Mouse (Mus musculus): ENCODE measurements at regions not wholly inside any gene's neighbourhood (a gene's known extent, or its start where the extent isn't known, plus 50 kb on each side); places are given as distances from the start of the nearest gene placed in this dataset.
"Not testable (repeated sequence)": the region's sequence is repeated elsewhere in the genome, so short reads cannot be mapped to it uniquely, and the experiment has no call there.

DNA sequence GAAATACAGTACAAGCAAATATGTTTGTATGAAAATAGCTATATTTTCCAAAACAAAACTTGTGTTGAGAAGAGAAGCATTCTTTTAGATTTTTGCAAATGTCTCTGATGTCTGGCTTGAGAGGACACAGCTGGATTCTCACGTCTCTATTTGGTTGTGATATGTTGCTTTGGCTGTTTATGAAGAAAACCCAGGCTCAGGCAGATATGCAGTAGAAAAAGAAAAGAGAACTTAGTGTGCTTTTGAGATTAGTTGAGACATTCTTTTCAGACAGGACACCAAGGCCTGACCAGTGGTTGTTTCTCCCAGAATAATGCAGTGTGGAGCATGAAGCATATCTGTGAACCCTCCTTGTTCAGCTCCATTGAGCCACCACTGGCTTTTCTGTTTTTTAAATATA is 178.8 kb upstream of the Mamld1 start:
- no peak for ATAC-seq (ENCODE audit: low FRiP score)
- Histone ChIP-seq H3K4me2 (replicated peaks) (no peak overlapping the region), H3K27me3 (ENCODE audit: control insufficient read depth, insufficient read depth, low read length) (no peaks in the 10 kb centered on the region), H3K9ac (no peak overlapping the region), H3K36me3 (replicated peaks; ENCODE audit: control insufficient read depth, insufficient read depth) (no peaks in the 10 kb centered on the region), H3K9me3 (ENCODE audit: control insufficient read depth, low read length) (no peaks in the 10 kb centered on the region), H3K4me3 (replicated peaks; ENCODE audit: low read length) (no peak overlapping the region), H3K4me1 (replicated peaks; ENCODE audit: control insufficient read depth, insufficient read depth, low read length) (no peaks in the 10 kb centered on the region), H3K27ac (no peak overlapping the region)
- no peak for DNase-seq (ENCODE audit: low spot score)
- 84% methylated on average over 1 of the region's 1 CpGs for WGBS

DNA sequence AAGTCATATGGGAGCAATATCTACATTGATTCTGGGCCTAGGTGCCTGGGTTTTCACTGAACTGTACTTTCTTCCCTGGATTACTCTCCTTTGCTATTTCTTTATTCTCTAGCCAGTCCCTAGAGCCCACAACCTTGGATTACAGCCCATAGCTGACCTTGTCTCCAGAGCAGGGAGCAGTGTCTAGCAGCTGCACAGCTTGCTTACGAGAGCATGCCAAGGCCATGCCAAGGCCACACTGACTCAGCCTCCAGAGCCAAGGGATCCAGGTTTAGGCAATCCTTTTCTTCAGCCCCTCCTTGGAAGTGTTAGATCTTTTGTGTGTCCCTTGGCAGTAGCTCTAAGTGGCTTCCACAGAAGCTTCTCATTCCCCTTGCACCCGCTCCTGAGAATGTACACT is 168.7 kb upstream of the Mamld1 start:
- no peak for DNase-seq (ENCODE audit: low spot score)
- ATAC-seq (ENCODE audit: low FRiP score) = no peak
- H3K9me3 ChIP-seq (ENCODE audit: control insufficient read depth, low read length) = no peaks in the 10 kb centered on the region
- H3K4me3 ChIP-seq (replicated peaks; ENCODE audit: low read length) = no peak overlapping the region
- WGBS = 74% methylated on average over 2 of the region's 2 CpGs
- H3K4me1 ChIP-seq (replicated peaks; ENCODE audit: control insufficient read depth, insufficient read depth, low read length) = no peaks in the 10 kb centered on the region
- no peak overlapping the region for H3K4me2 ChIP-seq (replicated peaks)
- H3K9ac ChIP-seq = no peak overlapping the region
- no peaks in the 10 kb centered on the region for H3K27me3 ChIP-seq (ENCODE audit: control insufficient read depth, insufficient read depth, low read length)
- no peaks in the 10 kb centered on the region for H3K36me3 ChIP-seq (replicated peaks; ENCODE audit: control insufficient read depth, insufficient read depth)
- no peak overlapping the region for H3K27ac ChIP-seq

DNA sequence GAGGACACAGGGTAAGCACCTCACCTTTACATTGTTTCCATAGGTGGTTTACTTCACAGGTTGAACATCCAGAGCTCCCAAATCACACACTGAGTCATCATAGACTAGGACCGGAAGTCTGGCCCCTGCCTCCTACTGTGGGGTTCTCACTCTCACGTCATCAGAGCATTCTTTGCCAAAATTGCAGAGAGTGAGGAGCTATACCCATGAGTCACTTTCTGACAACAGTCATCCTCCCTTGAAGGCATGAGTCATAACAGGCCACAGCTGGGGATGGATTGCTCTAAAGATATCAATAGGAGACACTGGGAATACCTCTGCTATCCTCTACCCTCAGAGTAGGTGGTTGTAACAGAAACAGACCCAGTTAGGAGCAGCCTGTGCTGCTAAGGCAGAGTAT is 166.6 kb upstream of the Mamld1 start:
- no peaks in the 10 kb centered on the region for H3K36me3 ChIP-seq (replicated peaks; ENCODE audit: control insufficient read depth, insufficient read depth)
- no peaks in the 10 kb centered on the region for H3K9me3 ChIP-seq (ENCODE audit: control insufficient read depth, low read length)
- H3K27ac ChIP-seq = no peak overlapping the region
- no peaks in the 10 kb centered on the region for H3K4me1 ChIP-seq (replicated peaks; ENCODE audit: control insufficient read depth, insufficient read depth, low read length)
- no peaks in the 10 kb centered on the region for H3K27me3 ChIP-seq (ENCODE audit: control insufficient read depth, insufficient read depth, low read length)
- ATAC-seq (ENCODE audit: low FRiP score) = no peak
- no peak overlapping the region for H3K4me2 ChIP-seq (replicated peaks)
- no peak overlapping the region for H3K4me3 ChIP-seq (replicated peaks; ENCODE audit: low read length)
- WGBS = 75% methylated on average over 2 of the region's 2 CpGs
- no peak for DNase-seq (ENCODE audit: low spot score)
- H3K9ac ChIP-seq = no peak overlapping the region

DNA sequence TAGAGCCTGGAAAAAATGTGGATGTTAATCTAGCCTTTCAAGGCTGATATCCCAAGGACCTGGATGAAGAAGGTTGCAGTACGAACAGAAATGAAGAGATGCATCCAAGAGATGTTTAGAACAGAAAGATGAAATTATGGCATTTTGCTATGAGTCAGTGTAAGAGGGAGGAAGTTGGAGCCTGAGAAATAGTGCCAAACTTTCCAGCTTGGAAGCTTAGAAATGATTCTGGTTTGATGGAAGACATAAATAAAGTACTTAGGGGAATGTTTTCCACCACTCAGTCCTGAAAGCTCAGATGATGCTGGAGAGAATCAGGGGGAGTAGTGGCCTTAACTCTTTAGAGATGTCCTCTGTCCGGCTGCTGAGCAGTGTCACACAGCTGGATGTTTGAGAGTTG is 155.5 kb upstream of the Mamld1 start:
- ATAC-seq (ENCODE audit: low FRiP score) = no peak
- no peak overlapping the region for H3K4me3 ChIP-seq (replicated peaks; ENCODE audit: low read length)
- WGBS = 90% methylated on average over 2 of the region's 2 CpGs

DNA sequence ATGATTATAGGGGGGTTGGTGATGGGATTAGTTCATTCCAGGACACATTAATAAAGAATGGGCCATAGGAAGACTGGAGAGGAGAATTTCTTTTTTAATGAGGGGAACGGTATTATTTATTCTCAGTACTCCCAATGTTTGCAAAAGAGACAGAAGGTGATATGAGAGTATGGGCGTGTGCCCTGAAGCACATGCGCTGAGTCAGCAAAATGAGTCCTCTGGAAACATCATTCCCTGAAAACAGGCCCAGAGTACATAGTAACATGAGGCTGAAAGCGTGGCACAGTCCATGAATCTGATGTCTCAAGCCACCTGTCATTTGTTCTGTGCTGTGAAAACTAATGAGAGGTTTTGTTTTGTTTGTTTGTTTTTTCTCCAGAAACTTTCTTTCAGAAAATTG is 154.5 kb upstream of the Mamld1 start:
- ATAC-seq (ENCODE audit: low FRiP score) = no peak
- H3K9me3 ChIP-seq (ENCODE audit: control insufficient read depth, low read length) = no peaks in the 10 kb centered on the region
- no peak overlapping the region for H3K27ac ChIP-seq
- no peaks in the 10 kb centered on the region for H3K4me1 ChIP-seq (replicated peaks; ENCODE audit: control insufficient read depth, insufficient read depth, low read length)
- DNase-seq (ENCODE audit: low spot score) = no peak
- 82% methylated on average over 4 of the region's 4 CpGs for WGBS
- H3K4me2 ChIP-seq (replicated peaks) = no peak overlapping the region
- no peak overlapping the region for H3K9ac ChIP-seq
- no peak overlapping the region for H3K4me3 ChIP-seq (replicated peaks; ENCODE audit: low read length)
- no peaks in the 10 kb centered on the region for H3K36me3 ChIP-seq (replicated peaks; ENCODE audit: control insufficient read depth, insufficient read depth)
- H3K27me3 ChIP-seq (ENCODE audit: control insufficient read depth, insufficient read depth, low read length) = no peaks in the 10 kb centered on the region

More for the DNA sequence above, 155.5 kb upstream of the Mamld1 start:
- Histone ChIP-seq H3K4me1 (replicated peaks; ENCODE audit: control insufficient read depth, insufficient read depth, low read length) (no peaks in the 10 kb centered on the region), H3K36me3 (replicated peaks; ENCODE audit: control insufficient read depth, insufficient read depth) (no peaks in the 10 kb centered on the region), H3K9me3 (ENCODE audit: control insufficient read depth, low read length) (no peaks in the 10 kb centered on the region), H3K9ac (no peak overlapping the region), H3K4me2 (replicated peaks) (no peak overlapping the region), H3K27ac (no peak overlapping the region), H3K27me3 (ENCODE audit: control insufficient read depth, insufficient read depth, low read length) (no peaks in the 10 kb centered on the region)
- no peak for DNase-seq (ENCODE audit: low spot score)

DNA sequence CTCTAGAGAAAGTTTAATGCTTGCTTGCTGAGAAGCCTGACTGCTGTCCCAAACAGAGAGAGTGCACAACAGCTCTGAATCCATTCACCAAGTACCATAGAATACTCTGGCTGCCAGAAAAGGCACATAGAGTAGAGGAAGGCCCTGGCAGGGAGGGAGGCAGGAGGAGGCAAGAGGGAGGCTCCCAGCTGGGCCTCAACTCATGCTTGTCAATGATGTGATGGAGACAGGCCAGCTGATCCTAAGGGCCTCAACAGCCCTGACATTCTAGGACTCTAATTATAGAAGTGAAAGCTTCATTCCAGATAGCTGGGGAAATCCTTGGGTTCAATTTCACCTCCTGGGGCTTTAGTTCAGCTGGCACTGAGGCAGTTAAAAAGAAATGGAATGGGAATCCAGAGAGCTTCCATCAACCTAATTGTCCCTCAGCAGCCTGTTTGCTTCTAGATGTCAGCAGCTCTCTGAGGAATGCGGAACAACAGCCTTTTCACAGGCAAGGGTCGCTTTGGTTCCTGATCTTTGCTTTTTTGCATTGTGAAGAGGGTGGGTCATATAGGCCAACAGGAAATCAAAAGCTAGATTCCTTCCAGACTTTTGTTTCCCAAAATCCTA is 152.8 kb upstream of the Mamld1 start:
- DNase-seq (ENCODE audit: low spot score) (no peak), ATAC-seq (ENCODE audit: low FRiP score) (no peak)
- no peaks in the 10 kb centered on the region for H3K4me1 ChIP-seq (replicated peaks; ENCODE audit: control insufficient read depth, insufficient read depth, low read length)
- H3K4me3 ChIP-seq (replicated peaks; ENCODE audit: low read length) = no peak overlapping the region
- H3K9me3 ChIP-seq (ENCODE audit: control insufficient read depth, low read length) = no peaks in the 10 kb centered on the region
- H3K27ac ChIP-seq = no peak overlapping the region
- no peaks in the 10 kb centered on the region for H3K27me3 ChIP-seq (ENCODE audit: control insufficient read depth, insufficient read depth, low read length)
- no peaks in the 10 kb centered on the region for H3K36me3 ChIP-seq (replicated peaks; ENCODE audit: control insufficient read depth, insufficient read depth)
- WGBS = 45% methylated on average over 2 of the region's 2 CpGs
- no peak overlapping the region for H3K4me2 ChIP-seq (replicated peaks)
- no peak overlapping the region for H3K9ac ChIP-seq

DNA sequence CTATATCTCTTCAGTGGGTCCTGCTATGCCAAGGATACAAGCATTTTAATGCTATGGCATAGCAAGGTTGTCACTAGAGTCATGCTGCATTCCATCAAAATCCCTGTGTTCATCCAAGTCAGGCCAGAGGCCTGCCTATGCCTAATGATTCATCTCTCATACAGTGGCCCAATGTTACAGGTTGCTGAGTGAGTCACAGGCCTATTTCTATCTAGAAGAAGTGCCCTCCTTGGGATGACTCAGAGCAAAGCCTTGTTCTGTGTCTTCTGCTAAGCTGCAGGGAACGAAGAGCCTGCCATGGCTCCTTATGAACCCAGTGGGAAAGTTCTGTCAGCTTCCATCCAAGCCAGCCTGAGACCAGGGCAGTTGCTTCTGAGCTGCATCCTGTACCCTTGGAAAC is 151.2 kb upstream of the Mamld1 start:
- not testable (repeated sequence) for H3K4me3 ChIP-seq (replicated peaks; ENCODE audit: low read length); DNase-seq (ENCODE audit: low spot score); H3K9ac ChIP-seq; H3K27ac ChIP-seq; H3K9me3 ChIP-seq (ENCODE audit: control insufficient read depth, low read length); H3K4me1 ChIP-seq (replicated peaks; ENCODE audit: control insufficient read depth, insufficient read depth, low read length); H3K36me3 ChIP-seq (replicated peaks; ENCODE audit: control insufficient read depth, insufficient read depth); H3K4me2 ChIP-seq (replicated peaks); ATAC-seq (ENCODE audit: low FRiP score); H3K27me3 ChIP-seq (ENCODE audit: control insufficient read depth, insufficient read depth, low read length)
- WGBS = 80% methylated on average over 1 of the region's 1 CpGs

DNA sequence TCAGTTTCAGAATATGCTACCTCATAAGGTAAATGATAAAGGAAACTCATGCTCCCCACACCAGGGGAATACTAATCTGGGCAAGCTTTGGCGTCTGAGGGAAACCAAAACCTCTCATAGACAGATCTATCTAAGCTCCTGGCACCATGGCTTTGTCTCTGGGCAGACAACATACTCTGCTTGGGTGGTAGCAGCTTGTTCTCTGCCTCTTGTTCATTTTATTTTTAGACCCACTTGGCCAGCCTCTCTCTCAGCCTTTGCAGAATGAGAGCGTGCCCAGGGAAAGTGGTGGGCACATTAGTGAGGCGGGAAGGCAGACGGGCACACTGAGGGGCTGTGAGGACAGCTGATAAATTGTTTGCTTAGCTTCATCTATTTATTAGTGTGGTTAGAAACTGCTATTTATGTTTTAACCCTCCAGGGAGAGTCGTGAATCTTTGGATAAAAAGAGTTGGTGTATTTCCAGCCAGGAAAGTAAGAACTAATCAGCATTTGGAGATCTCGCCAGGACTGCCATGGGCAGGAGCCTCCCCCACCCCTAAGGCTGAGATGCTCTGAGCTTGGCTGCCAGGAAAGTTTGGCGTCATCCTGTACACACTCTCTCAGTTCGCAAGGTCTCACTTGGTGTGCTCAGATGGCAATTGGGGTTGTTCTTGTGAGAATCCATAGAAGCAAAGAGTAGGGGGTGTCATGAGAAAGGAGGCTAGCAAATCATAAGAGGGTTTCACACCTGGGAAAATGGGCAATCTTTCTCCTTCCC is 150.2 kb upstream of the Mamld1 start:
- ATAC-seq (ENCODE audit: low FRiP score) = no peak

DNA sequence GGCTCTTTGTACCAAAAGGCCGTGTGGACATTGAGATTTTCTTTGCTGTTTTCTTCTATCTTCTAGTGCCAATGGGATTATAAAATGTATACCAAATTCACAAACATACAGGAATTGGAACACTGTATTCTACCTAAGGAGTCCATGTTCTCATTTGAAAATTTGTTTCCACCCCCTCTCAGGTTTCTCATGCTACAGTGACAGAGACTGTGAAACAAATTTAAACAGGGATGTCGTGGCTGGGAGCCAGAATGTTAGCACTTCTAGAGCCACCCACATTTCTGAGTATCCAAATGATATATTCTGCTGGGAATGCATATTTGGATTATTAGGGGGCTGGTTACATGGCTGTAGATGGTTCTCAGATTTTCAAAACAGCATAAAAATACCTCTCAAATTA is 124.4 kb upstream of the Mamld1 start:
- H3K4me1 ChIP-seq (replicated peaks; ENCODE audit: control insufficient read depth, insufficient read depth, low read length) = no peaks in the 10 kb centered on the region
- DNase-seq (ENCODE audit: low spot score) (no peak), ATAC-seq (ENCODE audit: low FRiP score) (no peak)
- no peak overlapping the region for H3K4me3 ChIP-seq (replicated peaks; ENCODE audit: low read length)
- no peaks in the 10 kb centered on the region for H3K9me3 ChIP-seq (ENCODE audit: control insufficient read depth, low read length)
- no peaks in the 10 kb centered on the region for H3K27me3 ChIP-seq (ENCODE audit: control insufficient read depth, insufficient read depth, low read length)
- no peak overlapping the region for H3K4me2 ChIP-seq (replicated peaks)
- H3K27ac ChIP-seq = no peak overlapping the region
- 71% methylated on average over 2 of the region's 2 CpGs for whole genome bisulfite sequencing
- H3K36me3 ChIP-seq (replicated peaks; ENCODE audit: control insufficient read depth, insufficient read depth) = no peaks in the 10 kb centered on the region
- no peak overlapping the region for H3K9ac ChIP-seq

More for the DNA sequence above, 150.2 kb upstream of the Mamld1 start:
- no peaks in the 10 kb centered on the region for H3K36me3 ChIP-seq (replicated peaks; ENCODE audit: control insufficient read depth, insufficient read depth)
- no peaks in the 10 kb centered on the region for H3K4me1 ChIP-seq (replicated peaks; ENCODE audit: control insufficient read depth, insufficient read depth, low read length)
- WGBS = 76% methylated on average over 8 of the region's 8 CpGs
- H3K4me2 ChIP-seq (replicated peaks) = no peak overlapping the region
- H3K27ac ChIP-seq = no peak overlapping the region
- H3K4me3 ChIP-seq (replicated peaks; ENCODE audit: low read length) = no peak overlapping the region
- H3K27me3 ChIP-seq (ENCODE audit: control insufficient read depth, insufficient read depth, low read length) = no peaks in the 10 kb centered on the region
- no peak for DNase-seq (ENCODE audit: low spot score)
- no peaks in the 10 kb centered on the region for H3K9me3 ChIP-seq (ENCODE audit: control insufficient read depth, low read length)
- no peak overlapping the region for H3K9ac ChIP-seq
